Mouse (Mus musculus): ENCODE results near the gene Rfk. TPM values are rescaled to one million over a fixed set of nuclear protein-coding genes. Genes with fewer than 3 reads are reported as not detected.

Rfk gene
- polyA plus RNA-seq, 1 experiment from 2014 or later, result 118 TPM

- Histone ChIP-seq H3K27ac (ENCODE audit: low read length) (no peak overlapping the region), H3K4me2 (ENCODE audit: low read depth, low read length) (no peak overlapping the region), H3K9ac (ENCODE audit: low read depth, low read length) (no peak overlapping the region), H3K4me1 (ENCODE audit: control insufficient read depth, insufficient read depth, low read length) (no peaks in the 10 kb centered on the region), H3K9me3 (ENCODE audit: control insufficient read depth, low read length) (no peaks in the 10 kb centered on the region), H3K4me3 (ENCODE audit: low read length) (no peak overlapping the region), H3K27me3 (replicated peaks; ENCODE audit: control insufficient read depth, insufficient read depth, low read length) (no peaks in the 10 kb centered on the region), H3K36me3 (ENCODE audit: control insufficient read depth, insufficient read depth, low read length) (no peaks in the 10 kb centered on the region)
- WGBS, result 51% methylated on average over 7 of the region's 7 CpGs
- no peak for ATAC-seq
Measured at GRCm38 (mm10) chr19:17380549-17380948, 13.3 kb upstream of the Rfk start.

- H3K9me3 ChIP-seq (ENCODE audit: control insufficient read depth, low read length), result no peaks in the 10 kb centered on the region
- H3K36me3 ChIP-seq (ENCODE audit: control insufficient read depth, insufficient read depth, low read length), result no peaks in the 10 kb centered on the region
- no peaks in the 10 kb centered on the region for H3K4me1 ChIP-seq (ENCODE audit: control insufficient read depth, insufficient read depth, low read length)
- no peak for ATAC-seq
- WGBS, result 85% methylated on average over 6 of the region's 6 CpGs
- H3K9ac ChIP-seq (ENCODE audit: low read depth, low read length), result no peak overlapping the region
- H3K4me2 ChIP-seq (ENCODE audit: low read depth, low read length), result no peak overlapping the region
- no peaks in the 10 kb centered on the region for H3K27me3 ChIP-seq (replicated peaks; ENCODE audit: control insufficient read depth, insufficient read depth, low read length)
- H3K4me3 ChIP-seq (ENCODE audit: low read length), result no peak overlapping the region
- no peak overlapping the region for H3K27ac ChIP-seq (ENCODE audit: low read length)
Measured at GRCm38 (mm10) chr19:17382807-17383397, 10.9 kb upstream of the Rfk start.

GRCm38 (mm10) chr19:17385022-17385421 is 8.8 kb upstream of the Rfk start:
- H3K27me3 ChIP-seq (replicated peaks; ENCODE audit: control insufficient read depth, insufficient read depth, low read length), result no peaks in the 10 kb centered on the region
- WGBS, result 90% methylated on average over 4 of the region's 4 CpGs
- no peak overlapping the region for H3K4me2 ChIP-seq (ENCODE audit: low read depth, low read length)
- H3K4me1 ChIP-seq (ENCODE audit: control insufficient read depth, insufficient read depth, low read length), result no peaks in the 10 kb centered on the region
- ATAC-seq, result no peak
- H3K9ac ChIP-seq (ENCODE audit: low read depth, low read length), result no peak overlapping the region
- no peak overlapping the region for H3K4me3 ChIP-seq (ENCODE audit: low read length)
- no peaks in the 10 kb centered on the region for H3K9me3 ChIP-seq (ENCODE audit: control insufficient read depth, low read length)
- no peaks in the 10 kb centered on the region for H3K36me3 ChIP-seq (ENCODE audit: control insufficient read depth, insufficient read depth, low read length)
- no peak overlapping the region for H3K27ac ChIP-seq (ENCODE audit: low read length)

- WGBS, result 48% methylated on average over 1 of the region's 1 CpGs
- Histone ChIP-seq H3K27ac (ENCODE audit: low read length) (no peak overlapping the region), H3K4me1 (ENCODE audit: control insufficient read depth, insufficient read depth, low read length) (no peaks in the 10 kb centered on the region)
Measured at GRCm38 (mm10) chr19:17385426-17385825, 8.4 kb upstream of the Rfk start.

GRCm38 (mm10) chr19:17386424-17386823 is 7.4 kb upstream of the Rfk start:
- Histone ChIP-seq H3K4me2 (ENCODE audit: low read depth, low read length) (no peak overlapping the region), H3K9ac (ENCODE audit: low read depth, low read length) (no peak overlapping the region), H3K9me3 (ENCODE audit: control insufficient read depth, low read length) (no peaks in the 10 kb centered on the region), H3K36me3 (ENCODE audit: control insufficient read depth, insufficient read depth, low read length) (no peaks in the 10 kb centered on the region), H3K4me3 (ENCODE audit: low read length) (no peak overlapping the region), H3K27me3 (replicated peaks; ENCODE audit: control insufficient read depth, insufficient read depth, low read length) (no peaks in the 10 kb centered on the region), H3K4me1 (ENCODE audit: control insufficient read depth, insufficient read depth, low read length) (no peaks in the 10 kb centered on the region), H3K27ac (ENCODE audit: low read length) (no peak overlapping the region)
- ATAC-seq, result no peak
- 68% methylated on average over 6 of the region's 6 CpGs for WGBS

More at GRCm38 (mm10) chr19:17385426-17385825, 8.4 kb upstream of the Rfk start:
- Histone ChIP-seq H3K9me3 (ENCODE audit: control insufficient read depth, low read length) (no peaks in the 10 kb centered on the region), H3K9ac (ENCODE audit: low read depth, low read length) (no peak overlapping the region), H3K27me3 (replicated peaks; ENCODE audit: control insufficient read depth, insufficient read depth, low read length) (no peaks in the 10 kb centered on the region), H3K4me3 (ENCODE audit: low read length) (no peak overlapping the region), H3K36me3 (ENCODE audit: control insufficient read depth, insufficient read depth, low read length) (no peaks in the 10 kb centered on the region), H3K4me2 (ENCODE audit: low read depth, low read length) (no peak overlapping the region)
- ATAC-seq, result no peak

GRCm38 (mm10) chr19:17388404-17388803 is 5.4 kb upstream of the Rfk start:
- Histone ChIP-seq H3K27ac (ENCODE audit: low read length) (no peak overlapping the region), H3K9me3 (ENCODE audit: control insufficient read depth, low read length) (no peaks in the 10 kb centered on the region), H3K36me3 (ENCODE audit: control insufficient read depth, insufficient read depth, low read length) (no peaks in the 10 kb centered on the region), H3K9ac (ENCODE audit: low read depth, low read length) (no peak overlapping the region), H3K4me3 (ENCODE audit: low read length) (no peak overlapping the region), H3K4me1 (ENCODE audit: control insufficient read depth, insufficient read depth, low read length) (no peaks in the 10 kb centered on the region), H3K4me2 (ENCODE audit: low read depth, low read length) (no peak overlapping the region), H3K27me3 (replicated peaks; ENCODE audit: control insufficient read depth, insufficient read depth, low read length) (no peaks in the 10 kb centered on the region)
- ATAC-seq, result no peak
- WGBS, result 3% methylated on average over 2 of the region's 2 CpGs

GRCm38 (mm10) chr19:17392866-17393265 is 977 bp upstream of the Rfk start:
- no peaks in the 10 kb centered on the region for H3K27me3 ChIP-seq (replicated peaks; ENCODE audit: control insufficient read depth, insufficient read depth, low read length)
- peaks cover 6% of the 10 kb centered on the region; the same call in 1 of the 2 replicates for H3K4me1 ChIP-seq (ENCODE audit: control insufficient read depth, insufficient read depth, low read length)
- H3K36me3 ChIP-seq (ENCODE audit: control insufficient read depth, insufficient read depth, low read length), result no peaks in the 10 kb centered on the region
- H3K9me3 ChIP-seq (ENCODE audit: control insufficient read depth, low read length), result no peaks in the 10 kb centered on the region
- peak overlapping the region; percentile 53; the same call in 1 of the 2 replicates for H3K4me2 ChIP-seq (ENCODE audit: low read depth, low read length)
- WGBS, result 7% methylated on average over 3 of the region's 3 CpGs
- no peak overlapping the region for H3K27ac ChIP-seq (ENCODE audit: low read length)
- no peak for ATAC-seq
- peak overlapping the region; percentile 88; the same call in 1 of the 2 replicates for H3K4me3 ChIP-seq (ENCODE audit: low read length)
- no peak overlapping the region for H3K9ac ChIP-seq (ENCODE audit: low read depth, low read length)

- Histone ChIP-seq H3K36me3 (ENCODE audit: control insufficient read depth, insufficient read depth, low read length) (no peaks in the 10 kb centered on the region), H3K4me1 (ENCODE audit: control insufficient read depth, insufficient read depth, low read length) (peaks cover 6% of the 10 kb centered on the region; the same call in 1 of the 2 replicates), H3K4me3 (ENCODE audit: low read length) (no peak overlapping the region), H3K27me3 (replicated peaks; ENCODE audit: control insufficient read depth, insufficient read depth, low read length) (no peaks in the 10 kb centered on the region), H3K9me3 (ENCODE audit: control insufficient read depth, low read length) (no peaks in the 10 kb centered on the region), H3K27ac (ENCODE audit: low read length) (no peak overlapping the region), H3K4me2 (ENCODE audit: low read depth, low read length) (no peak overlapping the region), H3K9ac (ENCODE audit: low read depth, low read length) (no peak overlapping the region)
- 87% methylated on average over 4 of the region's 4 CpGs for whole genome bisulfite sequencing
- no peak for ATAC-seq
Measured at GRCm38 (mm10) chr19:17396802-17397201, 3.0 kb downstream of the Rfk start.

- Histone ChIP-seq H3K4me3 (ENCODE audit: low read length) (no peak overlapping the region), H3K4me1 (ENCODE audit: control insufficient read depth, insufficient read depth, low read length) (peaks cover 6% of the 10 kb centered on the region; the same call in 1 of the 2 replicates), H3K4me2 (ENCODE audit: low read depth, low read length) (no peak overlapping the region), H3K9me3 (ENCODE audit: control insufficient read depth, low read length) (no peaks in the 10 kb centered on the region), H3K9ac (ENCODE audit: low read depth, low read length) (no peak overlapping the region), H3K27ac (ENCODE audit: low read length) (no peak overlapping the region), H3K27me3 (replicated peaks; ENCODE audit: control insufficient read depth, insufficient read depth, low read length) (no peaks in the 10 kb centered on the region), H3K36me3 (ENCODE audit: control insufficient read depth, insufficient read depth, low read length) (no peaks in the 10 kb centered on the region)
- WGBS, result 72% methylated on average over 5 of the region's 5 CpGs
- no peak for ATAC-seq
Measured at GRCm38 (mm10) chr19:17397922-17398321, 4.1 kb downstream of the Rfk start.

GRCm38 (mm10) chr19:17399965-17400364 is 6.1 kb downstream of the Rfk start:
- peaks cover 3% of the 10 kb centered on the region; the same call in 1 of the 2 replicates for H3K4me1 ChIP-seq (ENCODE audit: control insufficient read depth, insufficient read depth, low read length)
- no peaks in the 10 kb centered on the region for H3K9me3 ChIP-seq (ENCODE audit: control insufficient read depth, low read length)
- H3K9ac ChIP-seq (ENCODE audit: low read depth, low read length), result no peak overlapping the region
- ATAC-seq, result no peak
- H3K36me3 ChIP-seq (ENCODE audit: control insufficient read depth, insufficient read depth, low read length), result no peaks in the 10 kb centered on the region
- 87% methylated on average over 4 of the region's 4 CpGs for WGBS
- H3K27me3 ChIP-seq (replicated peaks; ENCODE audit: control insufficient read depth, insufficient read depth, low read length), result no peaks in the 10 kb centered on the region
- H3K27ac ChIP-seq (ENCODE audit: low read length), result no peak overlapping the region
- H3K4me3 ChIP-seq (ENCODE audit: low read length), result no peak overlapping the region
- H3K4me2 ChIP-seq (ENCODE audit: low read depth, low read length), result no peak overlapping the region
